Mouse (Mus musculus) adrenal gland, adult (tissue): ENCODE results near the gene Mapk10.
A peak's percentile ranks its signal among the peaks of the same experiment; 100 is the strongest.

Source experiments
- DNase-seq, 2 experiments: peaks; one replicate each; pipeline ENCODE4 v3.0.0; 2022 to 2023; ENCODE audit warnings: low spot score in 1 of 2; ENCODE audit not compliant: inconsistent age in 2 of 2

Gene Mapk10

GRCm38 (mm10) chr5:103072200-103072825 is 138.8 kb downstream of the Mapk10 start:
- no peak for DNase-seq

GRCm38 (mm10) chr5:103071006-103071612 is 140.0 kb downstream of the Mapk10 start:
- peak in 1 of 2 experiments; percentile 21 for DNase-seq

- no peak for DNase-seq
These were observed 160.7 kb downstream of the Mapk10 start for GRCm38 (mm10) chr5:103050319-103050916.

GRCm38 (mm10) chr5:103048011-103048410 is 163.1 kb downstream of the Mapk10 start:
- no peak for DNase-seq

DNA sequence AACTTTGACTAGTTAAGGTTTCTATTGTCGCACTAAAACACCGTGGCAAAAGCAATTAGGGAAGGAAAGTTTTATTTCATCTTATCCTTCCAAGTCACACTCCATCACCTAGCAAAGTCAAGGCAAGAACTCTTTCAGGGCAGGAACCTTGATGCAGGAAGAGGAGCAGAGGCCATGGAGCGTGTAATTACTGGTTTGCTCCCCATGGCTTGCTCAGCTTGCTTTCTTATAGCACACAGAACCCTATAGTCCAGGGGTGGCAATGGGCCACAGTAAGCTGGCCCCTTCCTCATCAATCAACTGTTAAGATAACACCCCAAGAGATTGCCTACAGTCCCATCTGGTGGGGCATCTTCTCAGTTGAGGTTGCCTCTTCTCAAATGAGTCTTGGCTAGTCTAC is 173.4 kb downstream of the Mapk10 start:
- no peak for DNase-seq

DNA sequence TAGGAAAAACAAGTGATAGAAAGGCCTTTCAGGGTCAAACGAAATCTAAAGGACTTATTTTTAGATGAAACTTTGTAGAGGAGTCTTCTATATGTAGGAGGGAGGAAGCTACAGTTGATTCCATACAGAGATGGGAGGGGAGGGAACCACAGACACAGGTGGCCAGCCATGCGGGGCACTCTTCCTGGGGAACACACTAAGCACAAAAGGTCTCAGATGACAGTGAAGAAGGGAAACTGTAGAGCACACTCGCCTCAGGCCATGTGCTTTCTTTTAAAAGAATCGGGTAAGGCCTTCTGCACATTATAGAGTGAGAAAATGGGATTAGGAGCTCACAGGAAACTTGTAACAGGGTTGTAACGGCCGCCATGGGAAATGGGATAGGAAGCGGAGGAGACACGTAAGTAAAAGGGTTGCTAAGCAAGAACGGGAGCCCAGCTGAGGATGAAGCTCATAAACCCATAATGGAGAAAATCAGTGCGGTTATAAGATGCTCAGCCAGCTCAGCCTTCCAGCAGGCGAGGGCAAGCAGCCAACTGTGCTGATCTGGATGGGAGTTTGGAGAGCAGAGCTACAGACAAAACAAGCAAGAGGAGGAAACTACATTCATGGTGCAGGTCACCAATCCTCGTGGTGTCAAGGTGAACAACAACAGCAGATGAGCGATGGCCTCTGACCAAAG is 182.1 kb downstream of the Mapk10 start:
- DNase-seq: no peak

DNA sequence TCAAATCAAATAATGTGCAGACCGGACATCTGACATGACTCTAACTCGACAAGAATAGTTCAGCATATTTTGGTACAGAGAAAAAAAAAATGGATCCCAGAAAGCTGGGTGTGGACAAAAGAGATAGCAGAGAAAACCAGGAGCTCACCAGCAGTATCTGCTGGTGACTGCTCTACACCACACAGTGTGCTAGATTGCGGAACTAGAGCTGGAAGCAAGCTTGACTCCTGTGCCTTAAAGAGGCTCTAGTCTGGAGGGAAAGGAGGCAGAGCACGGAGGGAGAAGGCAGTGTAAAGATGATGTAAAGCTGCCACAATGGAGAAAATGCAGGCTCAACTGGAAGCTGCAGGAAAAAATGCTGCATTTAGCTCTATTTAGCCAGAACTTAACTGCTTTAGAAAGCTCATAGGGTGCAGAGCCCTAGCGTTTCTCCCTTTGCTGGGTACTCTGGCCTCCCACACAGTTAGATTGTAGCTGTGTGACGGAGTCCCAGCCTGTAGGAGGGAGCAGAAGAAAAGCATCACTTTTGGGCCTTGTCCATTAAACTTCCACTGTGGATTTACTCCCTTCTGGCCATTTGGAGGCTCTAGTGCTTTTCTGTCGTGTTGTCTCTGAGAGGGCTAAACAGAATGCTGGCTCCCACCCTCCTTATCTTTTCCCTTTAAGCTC is 188.5 kb downstream of the Mapk10 start:
- no peak for DNase-seq

- DNase-seq: no peak
These were observed 189.7 kb downstream of the Mapk10 start for GRCm38 (mm10) chr5:103021479-103021878.

- no peak for DNase-seq
These were observed 190.2 kb downstream of the Mapk10 start for GRCm38 (mm10) chr5:103020954-103021353.

DNA sequence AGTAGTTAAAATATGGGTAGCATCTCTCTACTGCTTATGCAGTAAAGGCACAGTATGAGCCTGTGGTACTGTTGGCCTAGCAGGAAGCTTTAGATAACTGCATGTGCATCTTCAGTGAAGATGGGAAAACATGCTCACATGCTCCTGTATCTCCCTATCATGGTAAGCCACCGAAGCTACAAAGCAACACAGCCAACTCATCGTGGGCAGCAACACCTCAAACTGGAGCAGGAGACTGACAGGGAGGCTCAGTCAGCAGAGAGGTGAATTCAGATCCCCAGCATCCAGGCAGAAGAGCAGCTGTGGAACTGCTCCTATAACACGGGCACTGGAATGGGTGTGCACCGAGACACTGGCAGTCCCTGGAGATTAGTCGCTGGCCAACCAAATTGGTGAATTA is 191.0 kb downstream of the Mapk10 start:
- DNase-seq: no peak

DNA sequence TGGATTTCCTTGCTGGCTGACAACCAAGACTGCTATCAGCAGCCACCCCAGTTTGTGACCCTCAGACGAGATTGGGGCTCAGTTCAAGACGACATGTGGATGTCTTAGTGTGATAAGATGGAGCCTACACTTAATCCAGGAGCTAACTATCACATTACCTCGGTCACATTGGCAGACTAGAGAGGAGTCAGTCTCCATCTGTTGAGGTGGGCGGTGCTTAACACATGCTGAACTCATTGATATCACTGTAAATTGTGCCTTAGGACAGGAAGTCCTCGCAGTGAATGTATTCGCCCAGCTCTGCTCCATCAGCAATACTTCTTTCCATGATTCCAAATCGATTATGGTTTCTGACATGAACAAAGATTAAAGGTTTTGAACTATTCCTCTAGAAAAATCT is 193.5 kb downstream of the Mapk10 start:
- DNase-seq: no peak

- DNase-seq: no peak
These were observed 196.8 kb downstream of the Mapk10 start for GRCm38 (mm10) chr5:103014309-103014708.

- DNase-seq: peak in 1 of 2 experiments; percentile 50
These were observed 202.2 kb downstream of the Mapk10 start for GRCm38 (mm10) chr5:103008894-103009293.

DNA sequence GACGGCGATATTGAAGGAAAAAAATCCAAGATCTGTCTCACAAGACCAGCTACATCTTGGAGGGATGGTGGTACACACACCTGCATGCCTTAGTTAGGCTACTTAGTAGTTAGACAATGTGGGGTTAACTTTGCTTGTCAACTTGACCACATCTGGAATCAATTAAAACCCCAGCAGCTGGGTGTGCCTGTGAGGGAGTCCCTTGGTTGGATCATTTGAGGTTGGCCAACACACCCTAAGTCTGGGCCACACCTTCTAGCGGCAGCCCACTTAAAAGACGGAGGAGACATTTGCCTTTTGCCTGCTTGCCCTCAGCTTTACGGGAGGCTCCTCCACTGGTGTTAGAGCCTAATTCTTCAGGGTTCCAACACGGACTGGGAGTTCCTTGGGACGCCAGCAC is 209.0 kb downstream of the Mapk10 start:
- DNase-seq: no peak

DNA sequence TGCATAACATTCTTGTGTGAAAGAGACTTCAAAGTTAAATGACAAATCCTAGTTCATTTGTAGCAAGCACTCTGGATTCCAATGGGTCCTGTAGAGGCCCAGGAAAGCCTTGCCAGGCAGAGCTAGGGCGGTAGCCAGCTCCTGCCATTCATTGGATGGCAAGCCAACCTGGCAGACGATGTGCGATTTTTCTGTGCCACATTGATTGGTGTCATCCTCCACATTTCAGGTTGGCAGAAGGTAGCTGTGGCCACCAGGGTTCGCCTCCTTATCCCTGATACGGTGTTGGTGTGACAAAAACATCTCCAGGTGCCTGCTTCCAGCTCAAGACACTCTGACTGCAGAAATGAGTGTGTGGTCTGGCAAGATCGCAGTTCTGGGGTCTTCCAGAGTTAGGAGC is 210.6 kb downstream of the Mapk10 start:
- no peak for DNase-seq

DNA sequence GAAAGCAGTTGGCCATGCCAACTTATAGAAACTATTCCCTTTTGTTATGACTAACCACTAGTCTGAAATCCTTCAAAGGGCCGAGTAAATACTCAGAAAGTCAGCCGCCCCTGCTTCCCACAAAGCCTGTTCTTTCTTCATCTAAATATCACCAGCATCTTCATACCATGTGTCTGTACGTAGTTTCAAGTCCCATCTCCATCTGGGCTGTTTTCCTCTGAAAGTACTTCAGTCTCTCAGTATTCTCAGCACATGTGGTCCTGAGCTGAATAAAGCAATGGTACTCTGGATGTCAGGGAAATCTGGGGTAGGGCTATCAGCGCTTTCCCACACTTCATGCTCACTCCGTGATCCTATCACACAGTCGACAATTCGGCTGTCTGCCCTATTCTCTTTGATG is 212.6 kb downstream of the Mapk10 start:
- DNase-seq: no peak

- DNase-seq: no peak
These were observed 213.2 kb downstream of the Mapk10 start for GRCm38 (mm10) chr5:102997907-102998306.

DNA sequence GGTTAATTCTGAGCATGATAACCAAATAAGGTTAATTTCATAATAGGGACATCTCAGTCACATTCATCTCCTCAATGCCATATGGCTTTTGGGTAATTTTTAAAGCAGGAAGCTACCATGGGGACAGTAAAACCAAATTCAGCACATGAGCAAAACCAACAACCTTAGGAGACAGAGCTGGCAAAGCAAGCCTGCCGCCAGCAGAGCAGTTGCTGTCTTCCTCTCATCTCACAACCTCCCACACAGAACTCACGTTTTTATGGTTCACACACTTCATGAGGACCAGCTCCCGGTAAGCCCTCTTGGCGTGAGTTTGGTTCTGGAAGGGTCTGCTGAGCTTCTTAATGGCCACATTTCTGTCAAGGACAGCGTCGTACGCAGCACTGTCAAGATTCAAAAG is 214.8 kb downstream of the Mapk10 start:
- DNase-seq: no peak

- no peak for DNase-seq
These were observed 215.2 kb downstream of the Mapk10 start for GRCm38 (mm10) chr5:102995928-102996327.

GRCm38 (mm10) chr5:102993951-102994350 is 217.2 kb downstream of the Mapk10 start:
- peak; percentile 36 to 80 for DNase-seq

GRCm38 (mm10) chr5:102991691-102992090 is 219.4 kb downstream of the Mapk10 start:
- no peak for DNase-seq
